Mouse (Mus musculus) lung, postnatal 10 days (tissue): ENCODE measurements around the gene Abcb9.

Source experiments
- DNase-seq: peaks from one replicate; pipeline ENCODE4 v3.0.0; 2021

The Abcb9 gene

DNA sequence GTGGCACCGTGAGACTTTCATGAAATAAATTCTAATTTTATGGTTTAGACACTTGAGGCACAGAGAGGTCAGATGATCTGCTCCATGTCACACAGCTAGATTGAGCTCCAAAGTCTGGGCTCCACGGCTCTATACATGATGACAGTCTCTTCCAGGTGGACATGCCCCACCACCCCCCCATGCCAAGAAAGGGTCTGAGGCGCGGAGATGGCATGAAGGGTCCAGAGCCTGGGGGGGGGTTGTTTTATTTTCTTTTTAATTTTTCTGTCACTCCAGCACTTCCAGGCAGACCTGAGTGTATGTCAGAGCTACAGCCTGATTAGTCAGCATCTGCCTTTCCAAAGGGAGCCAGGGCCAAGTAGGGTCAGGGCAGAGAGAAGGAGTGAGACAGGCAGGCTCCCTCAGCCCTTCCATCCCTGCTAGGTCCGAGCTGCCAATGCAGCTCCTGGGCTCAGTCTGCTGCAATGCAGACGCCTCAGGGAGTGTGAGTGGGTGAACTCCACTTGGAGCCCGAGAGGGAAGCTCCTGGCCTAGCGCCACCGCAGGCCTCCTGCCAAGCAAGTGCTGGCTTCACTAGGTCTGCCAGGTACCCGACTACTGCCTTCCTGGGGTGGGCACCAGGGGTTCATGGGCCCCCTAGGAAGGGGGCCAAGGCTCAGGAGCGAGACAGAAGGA lies 2.3 kb downstream of the Abcb9 start:
- DNase-seq: peak; percentile 66

DNA sequence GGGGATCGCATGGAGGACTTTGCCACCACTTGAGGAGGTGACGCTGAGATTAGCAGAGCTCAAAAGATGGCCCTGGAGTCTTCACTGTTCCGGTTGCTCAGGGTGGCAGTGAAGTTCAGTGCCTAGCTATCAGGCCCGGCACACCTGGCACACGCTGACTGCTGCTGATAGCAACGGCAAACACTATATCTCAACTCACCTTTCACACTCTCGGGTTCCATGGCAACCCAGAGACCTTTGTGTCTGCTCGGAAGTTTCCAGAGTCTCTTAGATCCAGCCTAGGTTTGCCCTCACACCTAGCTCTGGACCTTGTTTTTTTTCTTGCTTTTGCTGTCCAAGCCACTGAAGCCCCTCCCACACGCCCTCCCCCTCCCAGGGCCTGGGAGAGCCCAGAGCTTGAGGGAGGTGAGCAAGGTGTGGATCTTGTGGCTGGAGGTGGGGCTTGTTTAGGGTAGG lies 3.6 kb downstream of the Abcb9 start:
- no peak for DNase-seq

DNA sequence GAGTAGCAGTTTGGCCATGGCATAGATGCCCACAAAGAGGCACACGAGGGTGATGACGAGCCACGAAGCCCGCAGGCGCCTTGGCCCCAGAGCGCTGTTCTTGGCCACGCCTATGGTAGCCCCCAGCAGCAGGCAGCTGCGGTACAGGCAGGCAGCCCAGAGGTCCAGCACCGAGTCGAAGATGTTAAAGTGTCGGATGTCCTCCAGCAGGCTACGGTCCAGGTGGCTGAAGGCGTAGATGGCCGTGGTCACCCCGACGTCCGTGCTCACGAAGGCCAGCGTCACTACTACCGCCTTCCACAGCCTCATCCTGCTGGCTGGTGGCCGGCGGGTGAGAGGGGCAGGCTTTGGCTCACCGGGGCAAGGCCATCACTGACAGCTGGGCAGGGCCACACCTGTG lies 5.7 kb downstream of the Abcb9 start:
- DNase-seq: no peak

DNA sequence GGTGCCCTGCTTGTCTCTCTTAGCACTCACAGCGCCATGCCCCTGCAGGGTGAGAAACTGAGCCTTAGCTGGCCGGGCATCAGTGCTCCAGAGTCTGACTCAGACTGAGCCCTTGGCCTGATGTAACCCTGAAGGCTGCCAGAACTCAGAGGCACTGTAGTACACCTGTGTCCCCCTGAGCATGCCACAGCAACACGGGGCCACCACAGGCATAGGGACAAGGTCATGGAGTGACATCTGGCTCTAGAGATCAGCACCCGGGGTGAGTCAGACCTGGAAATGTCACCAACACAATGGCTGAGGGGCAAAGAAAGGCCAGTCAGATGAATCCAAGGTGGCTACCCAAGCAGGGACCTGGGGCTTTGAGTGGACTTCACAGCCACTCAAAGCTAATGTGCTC lies 8.7 kb downstream of the Abcb9 start:
- DNase-seq: no peak

DNA sequence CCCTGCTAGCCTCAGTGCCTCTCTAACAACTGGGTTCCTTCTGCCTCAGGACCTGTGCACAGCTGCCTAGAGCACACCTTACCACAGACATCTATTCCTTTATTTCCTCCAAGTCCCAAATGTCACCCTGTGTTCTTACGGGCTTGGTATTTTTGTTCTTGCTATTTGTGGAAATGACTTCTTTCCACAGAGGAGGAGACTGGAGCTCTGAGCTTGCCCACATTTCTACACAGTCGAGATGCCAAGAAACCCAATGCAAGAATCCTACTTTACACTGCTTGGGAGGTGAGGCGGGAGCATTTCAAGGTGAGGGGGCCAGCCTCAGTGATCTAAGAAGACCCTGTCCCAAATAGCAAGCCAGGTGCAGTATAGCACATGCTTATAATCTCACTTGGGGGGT lies 10.1 kb downstream of the Abcb9 start:
- DNase-seq: no peak

DNA sequence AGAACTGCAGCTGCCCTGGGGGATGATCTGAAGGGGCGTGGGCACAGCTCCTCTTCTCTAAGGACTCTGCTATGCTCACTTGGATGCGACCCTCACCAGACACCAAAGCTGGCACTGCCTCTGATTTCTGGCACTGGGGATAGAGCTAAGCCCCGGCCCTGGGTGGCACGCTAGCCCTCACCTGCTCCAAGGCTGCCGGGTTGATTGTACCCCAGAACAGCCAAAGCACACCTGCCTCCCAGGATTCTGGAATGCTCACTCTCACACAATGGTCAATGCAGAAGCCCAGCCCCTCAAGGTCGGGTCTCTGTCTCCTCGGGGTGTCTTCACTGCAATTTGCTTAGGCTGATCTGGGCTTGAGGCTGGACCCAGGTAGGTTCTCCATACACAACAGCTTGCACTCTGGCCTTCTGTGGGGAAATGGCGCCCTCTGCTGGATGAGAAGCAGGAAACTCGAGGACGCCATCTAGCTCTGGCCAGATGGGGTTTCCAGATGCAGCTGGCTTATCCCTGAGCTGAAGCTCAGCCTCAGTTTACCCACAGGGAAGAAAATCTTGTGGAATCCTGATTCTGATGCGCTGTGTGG lies 10.9 kb downstream of the Abcb9 start:
- DNase-seq: peak; percentile 88

DNA sequence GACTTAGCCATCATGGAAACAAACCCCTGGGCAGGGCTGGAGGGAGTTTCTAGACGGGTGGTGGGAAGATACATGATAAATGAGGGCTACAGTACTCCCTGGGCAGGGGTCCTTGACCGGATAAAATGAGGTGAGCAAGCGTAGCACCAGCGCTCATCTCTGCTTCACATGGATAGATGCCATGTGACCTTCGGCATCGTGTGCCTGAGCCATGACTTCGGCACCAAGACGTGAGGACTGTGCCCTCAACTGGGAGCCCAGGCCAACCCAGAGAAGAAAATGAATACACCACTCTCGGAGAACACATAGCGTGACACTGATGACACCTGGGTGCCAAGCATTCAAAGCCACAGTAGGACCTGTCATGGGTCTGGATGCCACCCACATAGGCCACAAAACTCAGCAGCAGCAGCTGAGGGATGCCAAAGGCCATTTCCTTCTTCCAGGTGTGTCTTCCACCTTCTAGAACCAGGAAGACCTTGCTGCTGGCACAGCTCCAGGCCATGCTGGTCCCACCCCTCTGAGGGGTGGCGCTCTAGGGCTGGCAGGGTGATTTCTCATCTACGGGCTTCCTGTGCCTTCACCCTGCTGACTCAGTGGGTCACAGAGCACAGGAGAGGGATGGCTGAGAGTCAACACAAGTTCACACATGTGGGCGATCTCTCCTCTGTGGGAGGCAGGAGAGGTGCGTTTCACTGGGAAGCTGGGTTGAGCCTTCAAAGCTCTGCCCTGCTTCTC lies 11.6 kb downstream of the Abcb9 start:
- DNase-seq: no peak

DNA sequence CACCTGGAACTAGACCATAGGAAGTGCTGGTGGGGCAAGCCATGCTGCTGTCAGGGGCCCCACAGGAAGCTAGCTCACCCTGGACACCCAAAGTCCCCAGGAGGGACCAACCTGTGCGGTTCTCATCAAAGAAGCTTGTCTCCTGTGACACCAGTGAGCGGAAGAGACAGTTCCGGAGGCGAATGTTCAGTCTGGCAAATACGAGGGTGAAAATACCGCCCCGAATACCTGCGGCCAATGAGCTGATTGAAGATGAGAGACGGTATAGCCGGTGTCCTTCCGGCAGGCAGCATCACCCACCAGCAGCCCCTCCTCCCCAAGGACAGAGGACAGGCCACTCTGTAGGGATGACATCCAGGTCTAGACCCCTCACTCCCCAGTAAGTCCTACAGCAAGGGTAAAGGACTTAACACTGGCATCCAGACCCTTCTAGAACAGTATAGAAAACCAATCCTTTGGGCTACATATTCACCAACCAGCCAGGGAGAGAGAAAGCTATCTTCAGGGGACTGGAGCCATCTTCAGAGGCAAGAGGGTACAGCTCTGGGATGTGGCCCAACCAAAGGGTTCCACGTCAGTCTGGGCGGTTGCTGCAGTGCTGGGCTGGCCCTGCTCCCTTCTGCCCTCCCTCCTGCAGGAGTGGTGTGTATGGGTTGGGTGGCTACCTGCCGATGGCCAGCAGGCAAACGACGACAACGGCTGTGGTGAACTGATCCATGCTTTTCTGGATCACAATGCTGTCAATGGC lies 12.5 kb downstream of the Abcb9 start:
- DNase-seq: no peak

DNA sequence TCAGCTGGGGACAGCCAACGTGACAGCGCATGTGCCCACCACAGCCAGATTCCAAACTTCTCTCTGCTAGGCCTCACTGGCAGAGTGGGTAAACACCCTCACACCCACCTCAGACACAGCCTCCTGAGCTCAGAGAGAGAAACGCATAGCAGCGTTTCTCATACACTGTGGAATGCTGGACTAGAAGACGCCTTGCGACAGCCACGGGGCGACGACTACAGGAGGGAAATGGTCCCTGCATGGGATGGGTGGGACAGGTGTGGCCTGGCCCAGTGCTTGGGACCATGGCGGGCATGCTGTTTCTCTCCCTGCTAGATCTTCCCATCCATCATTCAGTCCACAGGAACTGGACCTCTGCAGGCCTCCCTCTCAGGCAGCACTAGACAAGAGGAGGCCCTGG lies 13.2 kb downstream of the Abcb9 start:
- no peak for DNase-seq

DNA sequence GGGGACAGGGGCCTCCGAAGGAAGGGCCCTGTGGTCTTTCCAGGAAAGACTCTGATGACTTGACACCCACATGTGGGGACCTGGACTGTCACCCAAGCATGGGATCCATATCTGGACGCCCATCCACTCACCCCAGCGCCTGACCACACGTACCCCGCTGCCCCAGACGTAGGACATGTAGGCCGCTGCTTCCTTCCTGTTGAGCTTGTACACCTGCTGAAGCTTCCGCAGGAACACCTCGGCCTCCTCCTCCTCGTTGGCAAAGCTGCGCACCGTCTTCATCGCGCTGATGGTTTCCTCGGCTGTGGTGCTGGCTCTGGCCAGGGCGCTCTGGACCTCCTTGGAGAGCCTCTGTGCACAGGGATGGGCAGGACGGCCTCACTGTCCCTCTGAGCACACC lies 15.7 kb downstream of the Abcb9 start:
- no peak for DNase-seq

DNA sequence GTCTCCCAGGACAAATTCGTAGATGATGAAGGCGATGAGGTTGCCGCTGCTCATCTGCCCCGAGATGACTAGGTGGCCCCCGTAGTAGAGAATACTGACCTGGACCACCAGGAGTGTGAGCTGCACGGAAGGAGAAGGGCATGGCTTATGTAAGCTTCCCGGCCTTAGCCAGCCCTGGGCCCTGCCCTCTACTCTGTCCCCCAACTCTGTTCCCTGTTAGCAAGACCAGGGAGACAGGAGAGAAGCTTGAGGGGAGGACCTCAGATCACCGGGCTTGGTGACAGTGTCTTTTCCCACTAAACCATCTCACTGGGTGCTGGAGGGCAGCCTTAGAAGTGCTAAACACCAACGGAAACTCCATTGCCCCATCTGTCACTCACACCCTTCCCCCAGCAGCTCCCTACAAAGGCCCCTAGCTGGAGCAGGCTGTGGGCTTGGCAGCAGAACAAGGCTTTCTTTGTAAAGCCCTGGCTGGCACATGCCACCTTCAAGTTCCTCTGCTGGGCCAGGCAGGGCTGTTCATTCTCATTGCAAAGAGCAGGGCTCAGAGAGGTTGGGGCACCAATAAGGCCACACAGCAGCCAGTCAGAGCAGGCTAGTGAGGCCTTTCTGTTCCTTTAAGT lies 16.7 kb downstream of the Abcb9 start:
- DNase-seq: peak; percentile 45

DNA sequence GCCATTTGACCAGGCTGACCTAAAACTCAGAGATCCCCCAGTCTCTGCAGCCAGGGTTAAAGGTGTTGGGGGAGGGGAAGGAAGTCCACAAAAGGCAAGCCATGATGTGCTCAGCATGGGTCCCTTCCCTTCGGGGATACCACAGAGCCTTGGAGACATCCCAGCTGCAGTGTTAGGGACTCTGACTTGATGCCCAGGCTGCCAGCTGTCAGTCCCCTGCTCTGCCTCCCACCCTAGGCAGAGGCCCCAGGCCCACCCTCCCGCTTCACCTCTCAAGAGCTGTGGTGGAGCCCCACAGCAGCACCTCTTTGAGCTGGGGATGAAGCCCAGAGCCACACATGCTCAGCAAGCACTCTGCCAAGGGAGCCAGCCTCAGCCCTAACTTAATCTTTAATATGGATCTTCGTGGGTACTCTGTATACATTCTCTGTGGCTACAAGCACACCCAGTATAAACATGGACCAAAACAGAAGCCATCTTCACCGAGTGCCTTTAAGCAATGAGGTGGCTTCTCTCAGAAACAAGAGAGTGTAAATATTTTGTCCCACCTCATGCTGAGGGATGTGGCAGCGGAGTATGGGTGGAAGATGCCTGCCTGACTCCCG lies 17.6 kb downstream of the Abcb9 start:
- DNase-seq: no peak

DNA sequence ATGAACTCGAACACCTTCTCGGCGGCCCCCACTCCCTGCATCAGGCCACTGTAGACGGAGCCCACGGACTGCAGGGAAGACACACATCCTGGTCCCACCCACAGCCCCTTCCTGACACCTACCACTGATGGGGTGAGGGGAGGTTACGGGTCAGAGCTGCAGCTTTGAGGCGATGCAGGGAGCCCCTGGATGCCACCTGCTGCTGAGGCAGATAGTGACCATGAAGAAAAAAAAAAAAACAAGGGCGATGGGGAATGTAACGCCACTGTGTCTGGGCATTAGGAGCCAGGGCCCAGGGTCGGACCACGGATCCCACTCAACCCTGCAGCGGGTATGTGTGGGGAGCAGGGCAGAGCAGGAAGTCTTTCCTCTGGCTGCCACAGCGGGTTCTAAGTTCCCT lies 18.4 kb downstream of the Abcb9 start:
- no peak for DNase-seq

DNA sequence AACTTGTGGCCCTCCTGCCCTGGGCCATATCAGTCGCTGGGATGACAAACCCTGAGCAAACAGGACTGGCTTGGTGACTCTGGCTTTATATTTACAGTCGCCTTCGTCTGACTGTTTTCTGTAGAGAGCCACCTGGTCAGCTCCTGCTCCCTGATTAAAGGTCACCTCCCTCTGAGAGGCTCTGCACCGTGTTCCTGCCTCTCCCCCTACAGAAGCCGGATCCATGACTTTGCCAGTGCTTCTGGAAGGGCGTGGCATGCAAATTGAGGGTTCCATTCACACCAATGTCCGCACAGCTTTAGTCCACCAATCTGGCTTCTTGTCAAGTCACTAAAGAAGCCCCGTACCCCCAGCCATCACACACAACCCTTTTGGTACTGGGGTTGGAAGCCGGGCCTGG lies 19.0 kb downstream of the Abcb9 start:
- DNase-seq: no peak

DNA sequence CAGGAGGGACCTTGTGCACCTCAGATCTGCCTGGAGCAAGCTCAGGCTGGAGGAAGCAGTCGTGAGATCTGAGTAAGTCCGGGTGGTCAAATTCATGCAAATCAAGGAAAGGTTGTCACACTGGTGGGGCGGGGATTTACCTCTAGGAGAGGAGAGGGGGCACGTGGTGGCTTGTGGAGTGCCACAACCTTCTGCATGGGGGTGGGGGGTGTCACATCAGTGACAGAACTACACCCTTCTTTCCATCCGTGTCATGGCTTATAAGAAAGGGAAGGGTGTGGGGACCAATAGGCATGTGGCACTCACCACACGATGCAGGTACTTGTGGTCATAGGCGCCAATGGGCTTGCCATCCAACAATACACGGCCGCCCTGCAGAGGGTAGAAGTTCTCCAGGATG lies 19.9 kb downstream of the Abcb9 start:
- no peak for DNase-seq

DNA sequence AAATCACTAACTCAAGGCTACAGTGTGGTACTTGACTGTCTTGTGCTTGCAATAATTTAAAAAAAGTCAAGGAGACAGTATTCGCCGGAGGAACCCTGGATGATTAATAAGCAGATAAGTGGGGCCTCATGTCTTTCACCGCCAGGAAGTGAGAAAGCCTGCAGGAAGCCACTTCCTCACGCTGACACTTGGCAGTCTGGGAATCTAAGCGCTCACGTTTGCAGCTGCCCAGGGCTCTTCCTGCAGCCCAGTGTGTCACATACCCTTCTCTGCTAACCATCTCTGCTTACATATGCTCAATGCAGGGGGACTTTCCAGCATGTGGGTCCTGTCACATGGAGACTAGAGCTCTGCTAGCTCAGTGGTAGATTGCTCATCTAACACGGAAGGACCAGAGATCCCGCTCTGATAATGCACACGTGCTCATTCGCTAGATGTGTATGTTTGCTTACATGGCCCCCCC lies 20.7 kb downstream of the Abcb9 start:
- DNase-seq: no peak

DNA sequence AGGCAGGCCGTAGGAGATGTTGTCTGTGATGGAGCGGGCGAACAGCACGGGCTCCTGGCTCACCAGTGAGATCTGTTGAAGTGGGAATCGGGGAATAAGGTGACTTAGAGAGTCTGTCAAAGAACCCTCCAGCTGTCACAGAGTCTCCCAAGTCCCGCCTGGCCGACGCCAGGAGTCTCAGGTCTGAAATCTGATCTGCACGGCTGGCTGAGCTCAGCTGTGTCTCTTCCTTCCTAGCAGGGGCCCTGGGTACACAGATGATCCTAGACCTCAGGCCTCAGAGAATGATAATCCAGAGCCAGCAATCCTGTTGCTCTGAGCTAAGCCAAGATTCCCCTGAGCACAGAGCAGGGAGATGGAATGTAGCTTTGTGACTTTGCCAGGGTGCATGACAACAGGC lies 21.9 kb downstream of the Abcb9 start:
- DNase-seq: no peak

DNA sequence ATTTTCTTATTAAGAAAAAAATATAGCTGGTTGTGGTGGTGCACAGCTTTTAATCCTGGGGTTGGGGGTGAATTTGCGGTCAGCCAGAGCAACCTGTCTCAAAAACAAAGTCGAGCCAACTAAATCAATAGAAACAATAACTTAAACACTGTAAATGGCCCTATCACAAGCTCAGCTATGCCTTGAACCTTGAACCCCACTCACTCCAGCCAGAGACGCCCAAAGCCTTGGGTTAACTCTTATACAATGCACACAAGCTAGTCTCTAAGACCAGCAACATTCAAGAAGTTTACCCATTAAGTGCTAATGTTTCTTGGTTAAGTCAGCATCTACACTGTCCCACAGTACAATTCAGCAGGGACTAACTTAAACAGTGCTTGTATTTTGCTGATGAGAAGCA lies 25.9 kb downstream of the Abcb9 start:
- no peak for DNase-seq

DNA sequence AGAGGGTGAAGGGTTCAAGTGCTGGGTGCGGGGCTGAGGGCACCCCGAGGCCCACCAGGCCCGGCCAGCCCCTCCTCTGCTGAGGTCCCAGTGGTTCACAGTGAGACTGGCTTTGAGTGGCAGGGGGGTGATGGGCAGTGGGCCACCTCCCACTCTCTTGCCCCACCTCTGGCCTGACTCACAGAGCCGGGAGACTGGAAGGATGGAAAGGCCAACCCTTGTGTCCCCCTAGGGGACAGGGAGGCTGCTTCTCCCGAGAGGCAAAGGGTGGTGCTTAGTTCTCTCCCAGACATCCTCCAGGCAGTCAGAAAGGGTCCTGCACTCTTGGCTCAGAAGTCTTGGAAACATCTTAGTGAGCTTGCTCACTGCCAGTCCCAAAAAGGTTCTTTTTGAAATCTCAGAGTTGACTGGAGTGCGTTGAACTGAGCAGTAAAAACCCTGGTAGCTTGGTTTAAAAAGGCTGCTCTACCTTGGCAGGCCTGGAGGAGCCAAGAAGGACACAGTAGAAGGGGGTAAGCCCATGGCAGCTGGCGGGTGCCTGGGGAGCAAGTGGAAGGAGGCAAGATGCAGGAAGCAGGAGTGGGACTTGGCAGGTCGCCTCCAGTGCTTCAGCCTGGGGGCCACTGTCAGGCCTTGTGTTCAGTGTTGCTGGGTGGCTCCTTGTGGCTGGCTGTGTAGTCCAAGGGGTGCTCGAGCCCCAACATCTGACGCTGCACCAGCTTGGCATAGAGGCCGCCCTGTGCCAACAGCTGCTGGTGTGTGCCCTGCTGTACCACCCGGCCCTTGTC lies 33.4 kb downstream of the Abcb9 start:
- DNase-seq: no peak

DNA sequence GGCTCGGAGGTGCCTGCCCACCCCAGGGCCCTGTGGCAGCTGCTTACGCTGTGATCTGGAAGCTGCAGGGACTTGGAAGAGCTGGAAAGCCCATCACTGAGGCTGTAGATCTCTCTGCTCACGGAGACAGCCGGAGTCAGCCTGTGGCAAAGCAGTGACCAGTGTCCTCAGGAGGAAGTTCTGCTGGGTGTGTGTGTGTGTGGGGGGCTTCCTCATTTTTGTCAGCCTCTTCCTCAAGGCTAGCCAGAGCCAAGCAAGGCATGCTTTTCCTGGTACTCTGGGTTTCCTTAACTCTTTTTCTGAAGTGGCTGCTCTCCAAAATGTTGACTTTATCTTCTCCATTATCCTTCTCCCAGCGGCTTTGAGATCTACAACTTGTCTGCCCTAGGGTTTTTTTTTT lies 35.9 kb downstream of the Abcb9 start:
- DNase-seq: no peak

DNA sequence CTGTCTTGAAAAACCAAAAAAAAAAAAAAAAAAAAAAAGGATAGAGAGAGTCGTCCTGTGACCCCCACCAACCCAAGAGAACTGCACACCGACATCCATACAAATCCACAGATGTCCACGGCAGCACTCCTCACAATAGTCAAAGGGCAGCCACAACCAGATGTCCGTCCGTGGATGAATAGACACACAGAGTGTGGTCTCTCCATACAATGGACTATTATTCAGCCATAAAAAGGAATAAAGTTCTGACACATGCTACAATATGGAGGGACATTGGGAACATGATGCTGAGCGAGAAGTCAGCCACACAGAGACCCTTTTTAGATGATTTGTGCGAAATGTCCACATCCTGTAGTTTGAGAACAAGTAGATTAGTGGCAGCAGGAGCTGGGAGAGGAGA lies 36.8 kb downstream of the Abcb9 start:
- DNase-seq: no peak

DNA sequence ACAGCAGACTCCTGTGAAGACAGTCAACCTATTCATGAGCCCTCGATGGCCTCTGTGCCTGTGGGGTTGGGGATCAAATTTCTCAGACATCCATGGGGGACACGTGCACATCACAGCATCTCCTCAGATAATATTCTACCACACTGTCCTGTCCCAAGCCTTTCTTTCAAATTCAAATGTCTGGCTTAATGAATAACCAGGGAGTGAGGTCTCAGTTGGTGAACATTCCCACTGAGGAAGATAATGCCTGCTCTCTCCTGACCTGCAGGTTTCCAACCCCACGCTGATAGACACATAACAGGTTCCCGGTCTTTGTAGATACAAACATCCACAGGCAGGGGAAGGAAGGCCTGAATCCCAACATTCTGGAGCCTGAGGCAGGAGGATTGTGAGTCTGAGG lies 38.6 kb downstream of the Abcb9 start:
- no peak for DNase-seq
